Mouse (Mus musculus) v-Abl transformed pro-B cells (cell line): Measurements from ENCODE around the gene Gm13305.
"Not testable (repeated sequence)": the region's sequence is repeated elsewhere in the genome, so short reads cannot be mapped to it uniquely, and the experiment has no call there.

Source experiments
- in situ Hi-C, 2 experiments: fragments of 400-800 bp; cut with MboI; formaldehyde crosslinking; loops; one replicate each; pipeline ENCODE4 v1.15.1; 2025; ENCODE audit not compliant: unreplicated experiment in 2 of 2

The Gm13305 gene

DNA sequence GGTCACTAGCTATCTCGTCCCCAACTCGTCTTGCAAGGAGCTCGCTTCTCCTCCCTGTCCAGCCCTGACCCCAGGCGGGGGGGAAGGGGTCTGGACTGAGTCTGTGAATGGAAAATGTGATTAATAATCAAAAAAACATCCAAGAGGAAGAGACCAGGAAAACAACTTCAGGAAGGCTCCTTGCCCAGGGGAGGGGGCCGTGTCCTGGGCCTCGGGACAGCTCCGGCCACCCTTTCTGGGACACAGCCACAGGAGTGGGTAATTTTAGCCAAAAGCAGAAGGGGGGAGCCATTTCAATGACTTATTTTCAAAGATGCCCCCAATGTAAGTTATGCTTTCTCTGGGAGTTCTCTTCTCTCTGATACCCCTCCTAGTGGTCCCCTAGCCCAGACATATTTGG, at the start of gene Gm13305:
Gm13305 (minus strand) TSS at position 101 of the 400 bp plus-strand sequence.
- in situ Hi-C loops = not testable (repeated sequence)

DNA sequence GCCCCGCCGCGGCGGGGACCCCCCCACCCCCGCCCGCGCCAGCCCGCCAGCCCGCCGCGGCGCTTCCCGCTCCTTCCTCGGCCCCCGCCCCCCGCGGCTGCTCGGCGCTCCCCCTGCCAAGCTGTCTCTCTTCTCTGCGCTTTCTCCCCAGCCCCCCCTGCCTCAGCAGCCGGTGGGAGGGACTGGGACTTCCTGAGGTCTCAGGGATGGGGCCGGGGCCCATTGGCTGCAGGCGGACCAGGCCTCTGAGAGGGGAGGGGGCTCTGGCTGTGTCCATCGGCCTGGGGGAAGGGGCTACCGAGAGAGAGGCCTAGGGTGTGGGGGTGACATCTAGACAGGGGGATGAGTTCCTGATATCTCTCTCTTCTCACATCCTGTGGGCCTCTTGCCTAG, 16.6 kb upstream of the Gm13305 start:
- in situ Hi-C loops = not testable (repeated sequence)

DNA sequence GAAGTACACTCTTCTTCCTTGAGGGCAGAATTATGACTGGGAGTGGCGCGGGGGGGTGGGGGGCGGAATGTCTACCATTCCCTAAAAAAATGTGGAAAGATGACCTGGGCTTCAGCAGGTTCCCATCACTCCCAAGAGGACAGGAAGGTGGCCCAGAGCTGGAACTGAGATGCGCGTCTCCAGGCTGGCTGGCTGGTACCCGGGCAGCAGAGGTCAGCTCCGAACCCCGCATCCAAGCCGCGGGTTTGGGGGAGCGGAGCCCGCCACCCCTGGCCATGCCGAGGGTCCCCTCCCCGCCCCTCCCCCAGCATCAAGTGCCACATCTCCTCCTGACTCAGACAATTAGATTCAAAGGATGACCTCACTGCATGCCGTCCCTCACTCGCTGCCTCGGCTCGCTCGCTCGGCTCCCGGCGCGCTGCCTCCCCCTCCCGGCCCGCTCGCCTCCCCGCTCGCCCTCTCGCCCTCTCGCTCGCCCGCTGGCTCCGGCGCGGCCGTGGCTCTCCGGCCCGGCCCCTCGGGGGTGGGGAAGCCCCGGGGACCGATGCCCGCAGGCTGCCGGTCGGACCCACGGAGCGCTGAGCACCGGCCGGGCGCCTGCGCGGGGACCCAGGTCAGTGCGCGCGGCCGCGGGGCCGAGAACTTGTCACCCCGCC, 16.0 kb upstream of the Gm13305 start:
- in situ Hi-C loops = not testable (repeated sequence)

DNA sequence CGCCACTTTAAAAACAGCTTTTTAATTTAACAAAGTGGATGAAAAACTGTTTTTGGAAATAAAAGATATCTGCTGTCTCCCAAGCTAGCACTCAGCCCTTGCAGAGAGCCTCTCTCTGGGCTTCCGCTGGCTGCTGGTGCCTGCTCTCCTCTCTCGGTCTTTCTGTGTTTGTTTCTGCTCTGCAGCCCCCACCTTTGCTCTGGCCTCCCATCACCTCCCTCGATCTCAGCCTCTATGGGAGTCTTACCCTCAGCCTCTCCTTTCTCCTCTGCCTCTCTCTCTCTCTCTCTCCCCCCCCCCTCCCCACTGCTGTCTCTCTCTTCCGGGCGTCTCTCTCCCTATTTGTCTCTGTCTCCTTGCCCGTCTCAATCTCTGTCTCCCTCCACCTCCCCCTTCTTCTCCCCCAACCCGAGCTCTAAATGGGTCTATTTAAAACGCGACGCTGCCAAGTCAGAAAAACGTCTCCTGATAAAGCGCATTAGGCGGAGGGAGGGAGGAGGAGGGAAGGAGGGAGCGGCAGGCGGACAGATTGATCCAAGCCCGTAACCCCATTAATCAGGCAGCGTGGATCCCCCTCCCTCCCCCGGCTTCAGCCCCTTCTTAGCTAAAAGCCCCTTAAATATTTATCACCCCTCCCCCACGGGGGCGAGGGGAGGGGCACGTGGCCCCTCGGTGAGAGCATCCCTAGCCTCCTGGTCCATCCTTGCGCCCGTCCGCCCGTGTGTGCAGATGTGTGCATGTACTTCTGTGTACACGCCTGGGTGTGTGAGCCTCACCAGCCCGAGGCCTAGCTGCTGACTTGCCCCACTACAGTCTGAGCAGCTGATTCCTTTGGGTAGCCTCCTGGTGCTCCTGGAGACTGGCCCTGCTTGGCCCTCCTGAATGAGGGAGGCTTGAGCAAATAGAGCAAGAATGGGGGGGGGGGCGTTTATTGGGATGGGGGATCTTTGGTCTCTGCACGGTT, 15.1 kb upstream of the Gm13305 start:
- in situ Hi-C loops = not testable (repeated sequence)

DNA sequence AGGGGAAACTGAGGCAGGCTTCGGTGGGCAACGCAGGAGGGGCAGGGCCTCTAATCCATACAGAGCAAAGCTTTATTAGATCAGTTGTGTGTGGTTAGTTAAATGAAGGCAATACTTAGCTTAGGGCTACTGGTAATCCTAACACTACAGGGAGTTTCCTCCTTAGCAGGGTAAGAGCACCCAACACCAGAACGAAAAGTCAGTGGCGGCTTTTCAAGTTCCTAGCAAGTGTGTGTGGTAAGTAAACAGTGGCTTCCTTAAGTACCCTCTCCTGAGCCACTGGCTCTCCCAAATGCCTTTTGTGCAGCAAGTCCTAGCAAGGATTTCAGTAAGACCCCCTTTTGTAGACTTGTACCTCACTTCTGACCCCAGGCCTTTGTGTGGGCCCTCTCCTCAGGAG, 9.8 kb upstream of the Gm13305 start:
- in situ Hi-C loops = not testable (repeated sequence)

DNA sequence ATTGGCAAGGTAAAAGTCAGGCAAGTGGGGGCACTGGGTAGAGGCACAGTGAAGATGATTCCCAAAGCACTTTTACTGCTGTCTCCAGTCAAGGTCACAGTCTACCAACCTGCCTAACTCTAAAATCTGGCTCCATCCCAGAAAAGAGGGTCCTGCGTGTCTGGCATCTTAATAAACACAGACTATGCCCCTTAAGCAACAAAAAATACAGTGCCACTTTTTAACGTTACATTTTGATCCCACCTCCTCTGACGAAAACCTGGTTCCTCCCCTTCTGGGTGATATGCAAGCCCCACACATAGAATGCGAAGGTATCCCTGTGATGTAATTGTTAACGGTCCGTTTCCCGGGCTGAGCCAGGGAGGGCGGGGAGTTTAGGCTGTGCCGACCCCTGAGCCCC, 15.3 kb downstream of the Gm13305 start, which contains the start of gene Gm13306:
Gm13306 (plus strand) TSS at position 301 of the 400 bp plus-strand sequence.
- in situ Hi-C loops = not testable (repeated sequence)

DNA sequence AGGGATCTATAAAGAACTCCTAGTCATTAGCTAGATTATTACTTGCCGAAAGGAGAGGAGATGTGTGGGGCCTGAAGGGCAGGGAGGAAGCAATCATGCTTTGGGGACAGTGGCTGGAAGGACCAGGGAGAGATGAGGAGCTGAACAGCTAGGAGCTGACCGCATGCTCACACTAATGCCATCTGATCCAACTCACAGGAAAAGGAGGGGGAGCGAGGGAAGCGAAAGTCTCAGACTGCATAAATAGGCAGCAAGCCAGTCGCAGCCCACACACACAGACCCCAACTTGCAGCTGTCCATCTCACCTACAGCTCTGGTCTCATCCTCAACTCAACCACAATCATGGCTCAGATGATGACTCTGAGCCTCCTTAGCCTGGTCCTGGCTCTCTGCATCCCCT, 53.9 kb downstream of the Gm13305 start, which contains the start of gene Gm13304:
Gm13304 (plus strand) TSS at position 301 of the 400 bp plus-strand sequence.
- in situ Hi-C loops = not testable (repeated sequence)
